Mouse (Mus musculus): ENCODE data around the gene Adgrf5.

GRCm38 (mm10) chr17:43451216-43451615 is 91.0 kb downstream of the Adgrf5 start:
- TF ChIP-seq CTCF (IDR thresholded peaks at IDR 0.05) = no peak
- TF ChIP-seq EP300 (IDR thresholded peaks at IDR 0.05) = no peak
